Mouse (Mus musculus) layer of hippocampus, adult 2 months (tissue): ENCODE data around the gene Inka2. TPM values are rescaled to one million over a fixed set of nuclear protein-coding genes. Genes with fewer than 3 reads are reported as not detected.

Source experiments
- DNase-seq, 2 experiments: peaks; one replicate each; pipeline ENCODE4 v3.0.0; 2022; ENCODE audit warnings: low spot score in 2 of 2
- H3K27ac ChIP-seq: fragments of 200-600 bp; 2 replicates; pipeline ENCODE4 v1.8.1; 2022
- H3K4me3 ChIP-seq: fragments of 200-600 bp; 2 replicates; pipeline ENCODE4 v1.8.1; 2022; ENCODE audit warnings: mild to moderate bottlenecking
- CTCF ChIP-seq: fragments of 200-600 bp; conservative IDR thresholded peaks from 2 replicates; pipeline ENCODE4 v1.8.1; 2022; ENCODE audit warnings: antibody characterized with exemption, mild to moderate bottlenecking, moderate library complexity
- long read RNA-seq, 2 experiments: library from polyadenylated mRNA; stranded (forward); transcript quantifications; one replicate each; pipeline ENCODE4 v2.0.0; 2021; ENCODE audit warnings: borderline mapping rate in 2 of 2
- total RNA-seq, 2 experiments: library from RNA; stranded (reverse); gene quantifications; 2 replicates each; pipeline ENCODE4 v1.2.3; 2021

Gene Inka2
- 10 to 100 TPM; 74.1 to 74.9 TPM for total RNA-seq
- long read RNA-seq, experiment 1, full-length matches to known transcripts: 23 of 38 reads
- long read RNA-seq, experiment 1, partial matches to known transcripts: 0 of 38 reads
- long read RNA-seq, experiment 1, other reads (novel, unspliced or antisense): 15 of 38 reads
- long read RNA-seq, experiment 2, full-length matches to known transcripts: 37 of 66 reads
- long read RNA-seq, experiment 2, partial matches to known transcripts: 0 of 66 reads
- long read RNA-seq, experiment 2, other reads (novel, unspliced or antisense): 29 of 66 reads

GRCm38 (mm10) chr3:105704031-105705008, at the start of gene Inka2:
Gene Inka2, plus strand, starts transcription at chr3:105704599.
- H3K27ac ChIP-seq: peak within 1 kb of the TSS; percentile 95
- peak within 1 kb of the TSS; percentile 80 for H3K4me3 ChIP-seq
- no peak for TF ChIP-seq CTCF
- peak; percentile 83 to 89 for DNase-seq

DNA sequence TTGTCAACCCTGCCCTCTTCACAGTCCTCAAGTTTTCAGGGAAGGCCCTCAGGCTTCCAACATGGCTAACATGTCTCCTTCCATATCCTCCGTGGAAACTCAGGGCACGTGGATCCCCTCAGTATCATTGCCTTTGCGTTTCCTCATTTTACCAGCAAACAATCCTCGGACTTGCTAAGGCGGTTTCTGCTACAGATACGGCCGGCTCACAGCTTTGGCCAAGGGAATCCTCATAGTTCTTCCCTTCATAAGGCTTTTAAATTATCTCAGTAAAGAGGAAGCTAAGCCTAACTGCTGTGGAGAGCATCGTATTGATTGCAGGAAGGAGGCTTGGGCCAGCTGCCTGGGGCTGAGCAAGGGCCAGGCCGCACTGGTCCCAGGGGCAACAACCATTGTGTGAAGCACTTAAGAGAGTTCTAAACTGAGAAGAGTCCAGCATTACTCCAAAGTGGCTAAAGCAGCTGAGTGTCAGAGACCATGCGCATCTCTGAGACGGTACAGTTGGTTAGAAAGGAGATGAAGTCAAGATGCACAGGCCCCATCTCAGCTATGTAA, 49.3 kb upstream of the Inka2 start:
- no peak overlapping the region for H3K4me3 ChIP-seq
- no peak overlapping the region for H3K27ac ChIP-seq
- no peak for TF ChIP-seq CTCF
- no peak for DNase-seq

DNA sequence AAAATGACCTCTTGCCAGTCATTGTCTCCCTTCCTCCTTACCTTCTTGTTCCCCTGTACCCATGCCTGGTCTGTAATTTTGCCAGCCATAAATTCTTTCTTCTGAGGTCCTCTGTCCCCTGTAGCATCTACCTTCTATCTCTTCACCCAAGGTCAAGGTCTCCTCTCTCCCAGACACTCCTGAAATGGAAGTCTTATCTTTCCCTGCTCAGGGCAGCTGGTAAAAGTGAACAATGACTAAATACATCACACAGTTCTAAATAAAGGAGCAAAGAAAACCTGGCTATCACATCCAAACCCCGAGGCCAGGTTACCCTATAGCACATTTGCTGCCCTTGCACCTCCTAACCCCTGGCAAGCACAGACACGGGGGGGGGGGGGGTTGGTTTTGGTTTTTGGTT, 43.9 kb upstream of the Inka2 start:
- DNase-seq: no peak
- H3K4me3 ChIP-seq: no peak overlapping the region
- no peak overlapping the region for H3K27ac ChIP-seq
- no peak for TF ChIP-seq CTCF

DNA sequence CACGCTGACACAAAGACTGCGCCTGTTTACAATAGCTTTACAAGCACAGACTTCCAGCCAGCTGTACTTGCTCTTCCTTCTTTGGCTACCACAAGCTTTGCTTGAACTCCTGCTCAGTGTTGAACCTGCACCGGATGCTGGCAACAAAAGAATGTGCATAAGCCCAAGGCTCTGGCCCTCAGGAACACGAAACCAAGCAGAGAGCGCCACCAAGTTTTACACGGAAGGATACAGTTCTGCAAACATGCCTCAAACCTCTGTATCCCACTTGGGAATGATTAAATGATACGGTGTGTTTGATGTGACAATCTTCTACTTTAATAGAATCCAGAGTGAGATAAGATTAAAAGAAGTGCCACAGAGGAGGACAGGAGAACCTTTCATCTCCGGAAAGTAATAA, 41.4 kb upstream of the Inka2 start:
- Histone ChIP-seq H3K27ac (no peak overlapping the region), H3K4me3 (no peak overlapping the region)
- TF ChIP-seq CTCF: peak; percentile 27
- no peak for DNase-seq

- no peak for DNase-seq
- H3K4me3 ChIP-seq: no peak overlapping the region
- TF ChIP-seq CTCF: no peak
- H3K27ac ChIP-seq: no peak overlapping the region
Observed at GRCm38 (mm10) chr3:105665105-105665765, 39.2 kb upstream of the Inka2 start.

DNA sequence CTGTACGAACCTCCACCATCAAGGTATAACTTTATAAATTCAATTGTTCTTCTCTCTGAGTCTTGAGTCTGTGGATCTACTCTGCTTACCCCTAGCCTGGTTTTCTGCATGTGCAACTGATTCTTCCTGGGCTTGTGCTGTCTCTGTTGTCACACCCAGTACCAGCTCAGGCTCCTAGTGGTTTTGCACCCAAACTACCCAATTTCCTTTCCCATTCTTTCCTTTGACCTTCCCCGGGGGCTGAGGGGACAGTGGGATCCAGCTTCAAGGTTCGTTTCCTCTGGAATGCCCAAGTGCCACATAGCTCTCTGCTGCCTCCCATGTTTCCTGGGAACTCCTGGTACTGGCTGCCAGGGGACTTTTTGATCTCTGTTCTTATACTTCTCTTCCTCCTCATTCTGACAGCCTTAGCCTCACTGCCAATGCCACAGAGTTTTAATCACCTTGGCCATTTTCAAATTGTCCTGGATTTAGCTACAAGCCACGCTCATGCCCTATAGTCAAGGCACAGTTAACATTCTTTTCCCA, 37.3 kb upstream of the Inka2 start:
- no peak for DNase-seq

DNA sequence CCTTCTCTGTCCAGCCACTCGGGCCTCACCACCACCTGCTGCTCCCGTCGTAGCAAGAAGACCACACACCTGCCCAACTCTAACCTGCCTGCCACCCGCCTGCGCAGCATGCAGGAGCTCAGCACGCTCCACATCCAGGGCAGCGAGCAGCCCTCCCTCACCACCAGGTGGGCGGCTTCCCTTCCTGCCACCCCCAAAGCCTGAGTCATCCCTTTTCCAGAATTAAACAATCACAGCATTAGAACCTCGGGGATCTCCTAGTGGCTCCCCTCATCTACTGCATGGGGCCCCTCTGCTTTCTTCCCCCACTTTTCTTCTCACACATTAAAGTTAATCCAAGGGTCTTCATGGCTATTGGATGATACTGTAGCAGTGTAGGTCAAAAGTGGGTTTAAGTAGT, 36.2 kb upstream of the Inka2 start:
- H3K27ac ChIP-seq: peak overlapping the region; percentile 20; the same call in 1 of the 2 replicates
- TF ChIP-seq CTCF: peak; percentile 64
- peak; percentile 40 to 42 for DNase-seq
- no peak overlapping the region for H3K4me3 ChIP-seq

More for the DNA sequence above, 37.3 kb upstream of the Inka2 start:
- no peak overlapping the region for H3K4me3 ChIP-seq
- H3K27ac ChIP-seq: no peak overlapping the region
- peak; percentile 47 for TF ChIP-seq CTCF

DNA sequence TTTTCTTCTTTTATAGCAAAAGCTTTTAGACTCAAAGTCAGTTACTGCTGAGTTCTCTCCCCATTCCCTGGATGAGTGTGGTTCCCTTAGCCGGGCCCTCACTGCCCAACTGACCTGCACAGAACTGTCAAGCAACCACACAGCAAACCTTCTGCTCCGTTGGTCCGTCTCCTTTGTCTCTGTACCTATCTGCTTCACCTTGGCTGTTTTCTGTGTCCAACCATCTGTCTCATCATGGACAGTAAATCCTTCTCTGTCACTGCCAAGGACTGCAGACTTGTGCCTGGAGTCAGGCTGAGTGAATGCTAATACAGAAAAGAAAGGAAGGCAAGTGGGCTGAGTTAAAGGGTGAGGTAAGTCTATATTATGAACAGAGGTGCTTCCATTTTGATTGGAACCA, 34.6 kb upstream of the Inka2 start:
- Histone ChIP-seq H3K27ac (no peak overlapping the region), H3K4me3 (no peak overlapping the region)
- no peak for TF ChIP-seq CTCF
- no peak for DNase-seq

DNA sequence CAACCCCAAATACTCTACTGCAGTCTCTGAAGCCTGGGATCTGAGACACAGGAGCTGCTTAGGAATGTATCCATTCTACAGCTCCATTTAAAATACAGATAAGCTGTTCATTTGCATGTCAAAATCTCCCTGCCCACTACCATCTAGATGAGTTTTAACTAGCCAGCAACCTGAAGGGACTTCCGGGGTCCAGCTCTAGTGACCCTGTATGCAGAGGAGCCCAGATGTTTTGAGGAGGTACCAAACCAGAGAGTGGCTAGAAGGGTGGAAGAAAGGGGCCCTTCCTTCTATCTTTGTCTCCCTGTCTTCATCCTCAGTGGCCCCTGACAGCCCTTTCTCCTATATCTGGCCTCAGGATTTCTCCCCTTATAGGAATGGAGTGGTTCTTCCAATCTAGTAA, 33.6 kb upstream of the Inka2 start:
- TF ChIP-seq CTCF: no peak
- DNase-seq: no peak

DNA sequence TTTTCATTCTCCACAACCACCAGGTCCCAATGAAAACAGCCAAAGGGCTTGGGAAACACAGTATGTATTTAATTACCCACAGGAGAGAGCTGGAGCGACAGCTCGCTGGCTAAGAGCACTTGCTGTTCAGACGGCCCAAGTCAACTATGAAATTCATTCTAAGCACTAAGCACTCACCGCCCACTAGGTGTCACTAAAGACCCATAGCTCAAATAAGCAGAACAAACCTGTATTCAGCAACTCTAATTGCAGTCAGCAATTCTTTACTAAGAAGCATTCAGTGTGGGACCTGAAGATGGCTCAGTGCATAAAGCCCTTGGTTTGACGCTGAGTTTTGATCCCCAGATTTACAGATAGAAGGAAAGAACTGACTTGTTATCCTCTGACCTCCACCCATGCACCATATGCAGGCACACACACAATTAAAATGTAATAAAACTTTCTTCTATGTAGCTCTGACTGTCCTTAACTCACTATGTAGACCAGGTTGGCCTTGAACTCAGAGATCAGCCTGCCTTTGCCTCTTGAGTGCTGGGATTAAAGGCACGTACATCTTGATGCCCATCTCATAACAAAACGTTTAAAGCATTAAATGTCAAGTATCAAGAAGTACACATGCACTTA, 29.7 kb upstream of the Inka2 start:
- peak; percentile 77 to 82 for DNase-seq
- Histone ChIP-seq H3K4me3 (no peak overlapping the region), H3K27ac (no peak overlapping the region)
- peak; percentile 98 for TF ChIP-seq CTCF

More for the DNA sequence above, 33.6 kb upstream of the Inka2 start:
- no peak overlapping the region for H3K27ac ChIP-seq
- no peak overlapping the region for H3K4me3 ChIP-seq

- H3K27ac ChIP-seq: no peak overlapping the region
- no peak overlapping the region for H3K4me3 ChIP-seq
- no peak for DNase-seq
- TF ChIP-seq CTCF: no peak
Observed at GRCm38 (mm10) chr3:105675932-105676331, 28.5 kb upstream of the Inka2 start.

DNA sequence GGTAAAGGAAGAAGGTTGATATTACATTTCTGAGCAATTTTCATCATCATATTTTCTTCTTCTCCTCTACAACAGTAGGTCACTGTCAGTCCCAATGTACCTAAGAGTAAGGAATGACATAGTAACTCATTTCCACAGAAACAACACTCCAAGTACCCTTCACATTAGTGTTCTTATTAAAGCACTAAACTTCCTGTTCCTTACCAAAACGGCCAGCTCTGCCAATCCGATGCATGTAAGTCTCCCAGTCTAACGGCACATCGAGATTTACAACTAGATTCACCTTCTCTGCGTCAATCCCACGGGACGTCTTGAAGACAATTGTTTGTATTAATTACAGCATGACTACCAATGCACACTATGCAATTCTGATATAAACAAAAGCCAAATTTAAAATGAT, 24.1 kb upstream of the Inka2 start:
- TF ChIP-seq CTCF: no peak
- Histone ChIP-seq H3K27ac (no peak overlapping the region), H3K4me3 (no peak overlapping the region)
- DNase-seq: no peak
